Mouse (Mus musculus) kidney, adult 2 months (tissue): ENCODE data around the gene Defb20.

Source experiments
- CTCF ChIP-seq: fragments of 200-500 bp; conservative IDR thresholded peaks from 2 replicates; pipeline ENCODE4 v1.5.1; 2011; ENCODE audit warnings: low read depth, mild to moderate bottlenecking, control low read depth, low read length, moderate library complexity, mixed read lengths; ENCODE audit not compliant: insufficient read depth, insufficient read length
- POLR2A ChIP-seq: fragments of 200-500 bp; IDR thresholded peaks from one replicate; pipeline ENCODE4 v1.6.1; 2011; ENCODE audit warnings: low read depth, low read length, control low read depth

GRCm38 (mm10) chr2:152459241-152459640 lies 17.6 kb upstream of the Defb20 start:
- TF ChIP-seq CTCF: no peak
- TF ChIP-seq POLR2A: no peak
